Mouse (Mus musculus): ENCODE data around the gene Lzts2.

GRCm38 (mm10) chr19:45017909-45018308, 3.7 kb downstream of the Lzts2 start:
- no peak for TF ChIP-seq CTCF (IDR thresholded peaks at IDR 0.05; ENCODE audit: control insufficient read depth, insufficient read depth, low read length)
- no peak for TF ChIP-seq POLR2A (IDR thresholded peaks at IDR 0.05; ENCODE audit: borderline replicate concordance, control insufficient read depth, low read depth, low read length)
